Mouse (Mus musculus): Measurements from ENCODE around the gene Cpne4. TPM values are rescaled to one million over a fixed set of nuclear protein-coding genes. Genes with fewer than 3 reads are reported as not detected.

Cpne4 gene
- polyA plus RNA-seq, 1 experiment from 2014 or later: 0.43 TPM

DNA sequence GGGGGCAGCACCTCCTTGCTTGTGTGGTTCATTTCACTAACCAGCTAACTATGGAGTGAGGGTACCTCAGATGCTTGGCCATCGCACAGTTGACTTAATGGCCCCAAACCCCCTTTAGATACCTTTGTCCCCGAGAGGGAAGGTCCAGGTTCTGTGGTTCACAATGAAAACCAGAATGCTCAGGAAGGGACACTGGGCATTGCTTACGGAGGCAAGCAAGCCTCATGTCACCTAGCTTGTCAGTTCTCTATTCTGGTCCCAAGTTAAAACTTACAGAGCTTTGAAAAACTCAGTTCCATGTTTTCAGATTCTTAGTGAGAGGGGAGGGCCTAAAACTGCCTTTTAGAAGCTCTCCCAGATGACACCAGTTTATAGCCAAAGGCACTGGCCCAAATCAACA lies 533.2 kb downstream of the Cpne4 start:
- H3K36me3 ChIP-seq (ENCODE audit: control insufficient read depth, insufficient read depth, low read length): no peaks in the 10 kb centered on the region; the same call in 1 of the 2 replicates
- H3K4me3 ChIP-seq (ENCODE audit: low read depth, low read length): no peak overlapping the region
- no peak overlapping the region for H3K4me2 ChIP-seq (replicated peaks; ENCODE audit: low read depth, low read length)
- H3K27ac ChIP-seq (ENCODE audit: low read depth, low read length): no peak overlapping the region
- no peaks in the 10 kb centered on the region for H3K9me3 ChIP-seq (ENCODE audit: control insufficient read depth, low read length)
- WGBS: 81% methylated on average over 3 of the region's 3 CpGs
- no peaks in the 10 kb centered on the region for H3K27me3 ChIP-seq (ENCODE audit: control insufficient read depth, insufficient read depth, low read length)
- H3K9ac ChIP-seq (ENCODE audit: low read depth, low read length): no peak overlapping the region
- no peaks in the 10 kb centered on the region for H3K4me1 ChIP-seq (replicated peaks; ENCODE audit: control insufficient read depth, insufficient read depth, low read length)
- ATAC-seq (ENCODE audit: low FRiP score) (no peak), DNase-seq (ENCODE audit: low spot score) (no peak)

Other genes starting within 250 kb of the Cpne4 start
- gene Acpp, start 209.5 kb upstream of the Cpne4 start, polyA plus RNA-seq (2014; fragmentation: Nextera tagmentation; extraction: Ambion mirVana): 0.37 and 0.63 TPM in 2 replicates